Mouse (Mus musculus): ENCODE results near the gene Gm29797.

DNA sequence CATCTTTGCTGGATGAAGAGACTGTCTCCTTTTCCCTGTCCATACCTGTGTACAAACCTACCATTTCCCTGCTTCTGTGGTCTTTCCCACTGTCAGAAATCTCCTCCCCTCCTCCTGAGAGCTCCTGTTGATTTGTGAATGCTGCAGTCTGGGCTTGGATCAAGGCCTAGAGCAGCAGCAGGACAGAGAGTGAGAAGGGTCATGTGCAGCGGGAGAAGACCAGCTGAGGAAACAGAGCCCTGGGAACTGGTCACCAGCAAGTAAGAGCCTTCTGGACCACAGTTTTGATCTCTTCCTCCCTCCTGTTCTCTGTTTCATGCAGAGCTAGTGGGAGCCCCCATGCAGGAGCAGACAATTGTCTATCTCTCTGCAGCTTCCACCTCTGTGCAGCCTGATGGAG is 38.9 kb downstream of the Gm29797 start:
- TF ChIP-seq POLR2A (IDR thresholded peaks at IDR 0.05; ENCODE audit: low read depth, low read length) (no peak), CTCF (conservative IDR thresholded peaks at IDR 0.05 in 1 of 2, IDR thresholded peaks at IDR 0.05 in 1 of 2; ENCODE audit: low read depth in 2 of 2, low read length in 2 of 2) (no peak), RAD21 (IDR thresholded peaks at IDR 0.05; ENCODE audit: low read depth, low read length) (no peak), POLR2AphosphoS2 (IDR thresholded peaks at IDR 0.05; ENCODE audit: low read depth, low read length) (no peak), EP300 (IDR thresholded peaks at IDR 0.05; ENCODE audit: low read length) (no peak), BHLHE40 (IDR thresholded peaks at IDR 0.05; ENCODE audit: low read depth, low read length) (no peak), CHD2 (IDR thresholded peaks at IDR 0.05; ENCODE audit: low read length) (no peak), ZNF384 (IDR thresholded peaks at IDR 0.05; ENCODE audit: low read depth, low read length) (no peak), ZC3H11A (IDR thresholded peaks at IDR 0.05; ENCODE audit: low read depth, low read length) (no peak)
